Mouse (Mus musculus) mouse embryonic stem cell (cell line): ENCODE measurements at regions not wholly inside any gene's neighbourhood (a gene's known extent, or its start where the extent isn't known, plus 50 kb on each side); places are given as distances from the start of the nearest gene placed in this dataset.

Source experiments
- in situ Hi-C, 2 experiments: fragments of 300-500 bp; cut with MboI; formaldehyde crosslinking; loops; 1 replicate in 1 of 2; 3 replicates in 1 of 2; pipeline ENCODE4 v1.14.3; 2019 to 2020; ENCODE audit warnings: low sequenced_read_pairs in 2 of 2, low pct_unique_long_range_greater_than_20kb in 1 of 2, mixed read lengths in 1 of 2; ENCODE audit not compliant: unreplicated experiment in 1 of 2

GRCm38 (mm10) chr14:24731872-24732525 is 245.1 kb downstream of the Rps24 start:
- in situ Hi-C loops: no loop called here

- in situ Hi-C loops: no loop called here
Observed at GRCm38 (mm10) chr14:24733326-24733725, 246.4 kb downstream of the Rps24 start.

- in situ Hi-C loops: no loop called here
Observed at GRCm38 (mm10) chr14:24738869-24739268, 251.9 kb downstream of the Rps24 start.

- in situ Hi-C loops: no loop called here
Observed at GRCm38 (mm10) chr14:24744451-24744850, 257.5 kb downstream of the Rps24 start.

DNA sequence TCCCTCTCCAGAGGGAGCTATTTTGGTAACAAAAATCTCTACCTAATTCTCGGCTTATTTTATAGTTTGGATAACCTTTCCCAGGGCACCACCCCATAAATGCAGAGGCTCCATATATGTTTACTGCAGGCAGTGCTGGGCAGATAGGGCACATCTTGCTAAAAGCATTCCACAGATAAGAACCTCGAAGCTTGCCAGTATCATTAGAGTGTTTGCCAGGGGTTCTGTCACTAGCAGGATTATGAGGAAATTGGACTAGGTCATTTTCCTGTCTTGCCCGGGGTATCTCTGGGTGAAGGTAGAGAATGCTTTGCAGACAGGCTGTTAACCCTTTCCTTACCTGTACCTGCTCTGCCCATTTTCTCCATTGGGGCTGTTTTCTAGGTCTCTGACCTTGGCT is 258.8 kb downstream of the Rps24 start:
- in situ Hi-C loops: no loop called here

GRCm38 (mm10) chr14:24747471-24747795 is 260.5 kb downstream of the Rps24 start:
- in situ Hi-C loops: no loop called here

DNA sequence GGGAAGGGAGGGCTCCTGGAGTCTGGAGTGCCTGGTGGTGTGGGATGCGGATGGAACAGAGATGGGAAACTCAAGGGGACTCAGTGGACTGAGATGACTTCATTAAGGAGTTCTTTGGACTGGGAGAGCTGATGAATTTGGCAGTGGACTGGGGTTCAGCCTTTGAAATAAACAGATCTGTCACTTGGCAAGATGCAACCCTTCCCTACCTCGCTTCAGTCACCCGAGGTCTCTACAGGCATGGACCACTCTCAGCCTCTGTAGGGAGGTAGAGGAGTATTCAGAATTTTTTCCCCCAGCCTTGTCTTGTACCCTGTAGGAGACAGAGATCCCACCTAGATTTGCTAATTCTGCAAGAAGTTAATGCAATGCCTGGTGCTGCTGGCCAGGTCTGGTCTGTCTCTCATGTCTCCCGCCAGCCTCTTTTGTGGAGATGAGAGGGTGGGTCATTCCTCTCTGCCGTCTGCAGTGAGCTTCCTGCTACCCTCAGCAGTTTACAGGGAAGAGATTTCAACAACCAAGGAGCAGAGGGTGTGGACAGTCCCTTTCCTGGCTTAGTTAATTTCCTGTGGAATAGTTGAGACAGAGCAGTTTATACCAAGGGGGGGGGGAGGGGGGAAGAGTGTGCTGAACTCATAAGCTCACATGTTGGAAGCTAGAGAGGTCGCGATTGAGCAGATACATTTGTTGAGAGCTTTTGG is 261.0 kb downstream of the Rps24 start:
- in situ Hi-C loops: no loop called here

DNA sequence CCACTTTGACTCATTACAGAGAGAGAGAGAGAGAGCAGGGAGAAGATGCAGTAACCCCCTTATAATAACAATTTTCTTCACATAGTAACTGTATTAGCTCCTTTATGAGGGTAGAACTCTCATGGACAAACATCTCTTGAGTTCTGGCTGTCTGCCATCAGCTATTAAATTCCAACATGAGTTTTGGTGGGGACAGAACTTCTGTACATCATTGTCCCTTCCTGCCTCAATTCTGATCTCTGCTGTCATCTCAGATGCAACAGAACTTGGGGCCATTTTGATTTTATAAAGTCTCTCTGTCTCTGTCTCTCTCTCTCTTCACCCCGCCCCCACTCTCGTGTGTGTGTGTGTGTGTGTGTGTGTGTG is 261.6 kb downstream of the Rps24 start:
- in situ Hi-C loops: no loop called here

DNA sequence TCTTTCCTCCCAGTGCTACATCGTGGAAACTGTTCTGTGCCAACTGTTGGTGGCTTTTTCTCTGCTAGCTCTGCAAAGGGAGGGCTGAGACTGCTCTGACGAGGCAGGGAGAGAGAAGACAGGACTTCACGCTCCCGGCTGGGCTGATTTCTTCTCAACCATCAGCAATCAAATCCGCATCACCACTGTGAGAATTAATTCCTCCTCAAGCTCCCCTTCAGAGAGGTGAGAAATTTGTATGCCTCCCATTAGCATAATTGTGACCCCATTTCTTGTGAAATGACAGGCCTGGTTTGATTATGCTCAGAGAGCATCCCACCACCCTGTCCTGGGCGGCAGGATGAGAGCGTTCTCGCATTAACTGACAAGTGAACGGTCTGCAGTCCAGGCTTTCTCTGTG is 262.4 kb downstream of the Rps24 start:
- in situ Hi-C loops: no loop called here

- in situ Hi-C loops: no loop called here
Observed at GRCm38 (mm10) chr14:24751227-24751626, 264.3 kb downstream of the Rps24 start.

DNA sequence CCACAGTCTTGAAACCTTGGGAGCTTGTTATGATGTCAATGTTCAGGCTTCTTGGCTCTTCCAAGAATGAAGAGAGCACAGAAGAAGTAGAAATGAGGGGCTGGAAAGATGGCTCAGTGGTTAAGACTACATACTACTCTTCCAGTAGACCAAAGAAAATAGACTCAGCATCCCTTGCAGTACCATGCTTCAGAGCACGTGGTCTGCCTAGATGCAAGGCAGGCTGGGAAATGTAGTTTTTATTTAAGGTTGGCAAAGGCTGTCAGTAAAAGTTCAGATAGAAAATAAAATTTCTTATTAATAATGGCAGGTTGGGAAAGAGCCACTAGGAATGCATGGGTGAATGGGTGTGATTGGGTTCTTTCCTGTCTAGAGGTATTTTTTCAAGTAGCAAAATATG is 267.8 kb downstream of the Rps24 start:
- in situ Hi-C loops: no loop called here

- in situ Hi-C loops: no loop called here
Observed at GRCm38 (mm10) chr14:24755426-24756117, 268.6 kb downstream of the Rps24 start.

GRCm38 (mm10) chr14:24757302-24757701 is 270.4 kb downstream of the Rps24 start:
- in situ Hi-C loops: no loop called here

- in situ Hi-C loops: no loop called here
Observed at GRCm38 (mm10) chr14:24757843-24758242, 270.9 kb downstream of the Rps24 start.

DNA sequence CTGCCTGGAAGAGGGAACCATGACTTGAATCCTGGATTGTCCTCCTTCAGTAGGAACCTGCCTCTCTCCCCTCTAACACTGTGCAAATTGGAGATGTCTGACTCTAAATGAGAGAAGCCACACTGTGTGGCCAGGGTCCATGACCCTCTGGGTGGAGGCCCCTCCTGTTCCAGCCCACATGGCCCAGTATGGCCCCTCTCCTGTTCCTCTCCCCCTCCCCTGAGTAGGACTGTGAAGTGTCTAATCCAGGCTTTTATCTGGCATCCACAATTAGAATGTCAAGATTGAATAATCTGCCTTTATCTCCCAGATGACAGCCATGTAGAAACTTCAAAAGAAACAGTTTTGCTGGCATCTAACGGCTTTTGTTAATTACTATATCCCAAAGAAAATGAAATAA is 274.0 kb downstream of the Rps24 start:
- in situ Hi-C loops: no loop called here

DNA sequence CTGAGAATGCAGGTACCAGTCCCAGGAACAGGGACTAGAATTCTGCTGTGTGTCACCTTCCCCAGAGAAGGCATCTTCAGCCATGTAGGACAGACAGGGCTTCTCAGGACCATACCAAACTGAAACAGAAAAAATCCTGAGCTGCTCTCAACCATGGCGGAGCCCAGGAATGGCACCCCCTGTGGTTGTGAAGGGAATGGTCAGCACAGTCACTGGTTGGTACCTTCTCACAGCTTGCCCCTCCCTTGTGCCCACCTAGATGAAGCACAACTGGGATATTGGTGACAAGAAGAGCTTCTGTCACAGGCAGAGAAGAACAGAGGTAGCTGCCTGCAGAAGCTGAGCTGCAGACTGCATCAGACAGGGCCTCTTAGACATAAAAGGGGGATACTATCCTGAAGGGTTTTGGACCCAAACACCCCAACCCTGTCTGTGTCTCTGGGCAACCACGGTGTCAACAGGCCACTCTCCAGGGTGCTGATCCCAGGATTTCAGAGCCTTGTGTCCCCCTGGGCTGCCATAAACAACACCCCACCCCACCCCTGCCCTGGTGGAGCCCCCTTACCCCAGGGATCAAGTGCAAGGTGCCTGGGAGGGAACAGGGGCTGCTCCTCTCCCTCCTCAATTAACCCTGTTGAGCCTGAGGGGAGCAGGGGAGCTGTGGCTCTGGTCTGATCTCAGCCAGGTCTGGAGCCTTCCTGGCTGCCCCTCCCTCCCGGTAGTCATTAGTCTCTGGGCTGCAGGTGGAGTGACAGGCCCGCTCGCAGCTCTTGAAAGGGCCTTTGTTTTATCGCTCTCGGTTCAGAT is 275.7 kb downstream of the Rps24 start:
- in situ Hi-C loops: no loop called here

GRCm38 (mm10) chr14:24763275-24763812 is 276.4 kb downstream of the Rps24 start:
- in situ Hi-C loops: no loop called here

- in situ Hi-C loops: no loop called here
Observed at GRCm38 (mm10) chr14:24763845-24764244, 276.9 kb downstream of the Rps24 start.

DNA sequence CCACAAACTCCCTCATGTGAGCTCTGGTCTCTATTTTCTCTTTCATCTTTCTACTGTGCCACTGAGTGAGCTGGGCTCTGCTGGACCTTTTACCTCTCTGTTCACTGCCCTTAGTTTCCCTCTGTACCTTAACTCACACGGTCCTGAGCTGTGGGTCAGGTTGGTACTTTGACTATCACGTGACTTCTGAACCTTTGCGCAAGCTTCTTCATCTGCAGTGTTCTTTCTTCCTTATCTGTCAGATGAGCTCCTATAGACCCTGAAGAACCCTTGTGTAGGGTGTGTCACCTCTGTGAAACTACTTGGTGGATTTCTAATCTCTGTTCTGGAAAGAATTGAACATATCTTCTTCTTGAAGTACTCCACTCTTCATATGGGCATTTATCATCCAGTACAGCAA is 279.3 kb downstream of the Rps24 start:
- in situ Hi-C loops: no loop called here
